Mouse (Mus musculus): ENCODE results near the gene Popdc3.
"Not testable (repeated sequence)": the region's sequence is repeated elsewhere in the genome, so short reads cannot be mapped to it uniquely, and the experiment has no call there.

Gene Popdc3

DNA sequence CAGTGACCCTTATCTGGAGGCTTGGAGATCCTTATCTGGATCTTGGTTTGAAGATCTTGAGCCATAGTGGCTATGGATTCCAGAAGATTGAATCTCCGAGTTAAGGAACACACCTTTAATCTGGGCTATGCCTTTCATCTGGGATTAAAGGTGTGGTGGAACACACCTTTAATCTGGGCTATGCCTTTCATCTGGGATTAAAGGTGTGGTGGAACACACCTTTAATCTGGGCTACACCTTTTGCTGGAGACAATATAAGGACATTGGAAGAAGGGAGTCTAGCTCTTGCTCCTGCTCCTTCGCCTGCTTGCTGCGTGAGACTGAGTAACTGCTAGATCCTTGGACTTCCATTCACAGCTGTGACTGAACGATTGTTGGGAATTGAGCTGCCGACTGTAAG is at the start of gene Popdc3:
TSS of gene Popdc3 (plus strand) at position 301 of the 400 bp plus-strand sequence.
- DNase-seq (ENCODE audit: low spot score in 2 of 2): not testable (repeated sequence)

DNA sequence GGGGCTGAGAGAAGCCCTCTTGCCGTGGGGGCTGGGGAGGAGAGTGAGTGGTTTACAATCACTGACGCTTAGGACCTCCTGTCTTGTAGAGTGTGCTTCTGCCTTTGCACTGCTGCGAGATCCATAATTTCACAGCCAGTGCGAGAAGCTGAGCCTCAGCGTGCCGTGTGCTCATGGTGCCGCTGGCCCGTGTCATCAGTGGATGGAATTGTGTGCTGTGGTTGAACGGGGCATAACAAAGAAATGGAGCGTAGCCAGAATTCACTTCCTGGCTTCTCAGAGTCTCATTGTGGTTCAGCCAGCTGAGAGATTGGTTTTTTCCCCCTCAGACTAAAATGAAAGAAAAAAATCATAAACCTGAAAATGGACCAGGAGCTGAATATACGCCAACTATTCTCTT is 48.8 kb upstream of the Popdc3 start:
- DNase-seq (ENCODE audit: low spot score in 2 of 2): peak in 1 of 2 experiments; percentile 14

DNA sequence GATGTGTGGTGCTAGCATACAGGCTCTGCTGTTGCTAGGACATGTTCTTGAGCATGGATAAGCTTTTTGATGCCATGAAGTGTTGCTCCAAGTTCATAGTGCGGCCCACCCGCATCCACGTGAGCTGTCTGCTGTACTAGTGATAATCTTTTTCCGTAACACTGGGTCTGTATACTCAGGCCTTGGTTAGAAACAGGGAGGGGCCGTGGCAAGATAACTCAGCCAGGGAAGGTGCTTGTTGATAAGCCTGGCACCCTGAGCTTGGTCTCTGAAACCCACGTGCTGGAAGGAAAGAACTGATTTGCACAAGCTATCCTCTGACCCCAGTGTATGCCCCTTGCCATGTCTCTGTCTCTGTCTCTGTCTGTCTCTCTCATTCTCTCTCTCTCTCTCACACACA is 47.9 kb upstream of the Popdc3 start:
- DNase-seq (ENCODE audit: low spot score in 2 of 2): no peak

DNA sequence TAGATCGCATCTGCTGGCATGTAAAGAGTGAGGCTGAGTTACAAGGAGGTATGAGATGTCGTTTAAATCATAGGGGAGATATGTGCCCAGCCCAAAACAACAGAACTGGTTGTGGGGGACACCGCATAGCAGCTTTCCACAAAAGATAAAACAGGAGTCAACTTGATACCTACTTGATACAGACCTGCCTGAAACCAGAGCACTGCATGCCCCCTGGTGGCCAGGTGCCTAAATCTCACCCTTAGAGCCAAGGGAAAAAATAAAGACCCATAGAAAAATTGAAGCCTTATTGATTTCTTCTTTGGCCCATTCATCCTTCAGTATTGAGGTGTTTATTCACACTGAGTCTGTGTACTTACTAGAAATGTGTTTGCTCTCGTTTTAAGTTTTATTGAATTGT is 45.5 kb upstream of the Popdc3 start:
- peak in 1 of 2 experiments; percentile 26 for DNase-seq (ENCODE audit: low spot score in 2 of 2)

DNA sequence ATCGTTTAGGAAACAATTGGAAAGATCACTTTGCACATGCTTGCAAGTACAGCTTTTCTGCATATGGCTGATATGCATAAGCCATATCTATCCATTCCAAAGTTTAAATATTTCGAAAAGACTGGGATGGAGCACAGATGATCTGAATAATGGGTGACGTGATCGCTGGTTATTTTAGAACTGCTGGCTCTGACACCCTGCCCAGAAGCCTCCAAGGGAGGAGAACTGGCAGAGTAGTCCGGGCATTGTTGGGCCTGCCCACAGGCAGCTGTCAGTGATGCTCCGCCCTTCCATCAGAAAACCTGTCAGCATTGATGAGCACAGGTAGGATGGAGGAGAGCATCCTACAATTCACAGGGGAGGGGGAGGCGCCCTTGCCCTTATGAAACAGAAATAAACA is 41.1 kb upstream of the Popdc3 start:
- DNase-seq (ENCODE audit: low spot score in 2 of 2): no peak

DNA sequence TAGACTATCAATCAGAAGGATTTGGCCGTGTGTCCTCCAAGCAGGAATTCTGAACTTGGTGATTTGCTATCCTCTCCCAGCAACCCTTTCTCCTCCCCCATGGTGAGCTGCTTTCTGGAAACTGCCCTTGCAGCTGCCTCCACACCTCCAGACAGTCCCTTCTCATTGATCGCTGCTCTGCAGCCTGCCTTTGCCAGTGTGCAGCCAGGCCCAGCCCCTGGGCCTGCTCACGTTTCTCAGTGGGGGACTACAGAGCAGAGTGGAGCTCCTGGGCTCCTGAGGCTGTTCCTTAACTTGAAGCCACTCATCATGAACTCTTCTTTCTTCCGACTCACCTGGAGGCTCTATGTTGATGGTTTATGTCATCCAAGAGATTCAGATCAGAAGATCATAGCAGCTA is 38.0 kb upstream of the Popdc3 start:
- no peak for DNase-seq (ENCODE audit: low spot score in 2 of 2)

DNA sequence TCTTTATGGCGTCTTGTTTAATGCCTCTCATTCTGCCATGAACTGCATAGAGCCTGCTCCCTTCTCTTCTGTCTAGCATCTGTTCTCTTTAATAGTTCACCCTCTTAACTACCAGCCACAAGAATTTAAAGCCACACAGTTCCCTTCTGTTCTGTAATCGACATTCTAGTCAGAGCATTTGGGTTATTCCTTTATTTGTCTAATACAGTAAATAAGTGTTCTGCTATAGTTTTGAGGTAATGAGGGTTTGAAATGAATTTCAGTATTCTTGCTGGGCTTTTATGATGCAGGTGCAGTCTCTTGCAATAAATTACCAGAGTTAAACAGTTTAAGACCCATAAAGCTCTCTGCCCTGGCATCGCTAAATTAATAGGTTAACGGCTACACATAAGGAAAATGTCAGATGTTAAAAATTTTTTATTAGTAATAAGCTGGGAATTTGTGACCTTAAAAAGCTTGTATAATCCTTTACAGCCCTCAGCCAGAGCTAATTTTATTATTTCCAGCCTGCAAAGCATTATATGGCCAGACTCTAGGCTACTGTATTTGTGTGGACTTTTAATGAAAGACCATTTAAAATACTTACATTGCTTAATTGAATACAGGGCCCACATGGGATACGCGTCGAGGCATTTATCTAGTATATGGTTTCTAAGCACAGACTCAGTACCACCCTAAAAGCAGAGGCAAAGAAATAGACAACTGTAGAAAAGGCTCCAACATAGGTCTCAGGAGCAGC is 37.3 kb upstream of the Popdc3 start:
- no peak for DNase-seq (ENCODE audit: low spot score in 2 of 2)

DNA sequence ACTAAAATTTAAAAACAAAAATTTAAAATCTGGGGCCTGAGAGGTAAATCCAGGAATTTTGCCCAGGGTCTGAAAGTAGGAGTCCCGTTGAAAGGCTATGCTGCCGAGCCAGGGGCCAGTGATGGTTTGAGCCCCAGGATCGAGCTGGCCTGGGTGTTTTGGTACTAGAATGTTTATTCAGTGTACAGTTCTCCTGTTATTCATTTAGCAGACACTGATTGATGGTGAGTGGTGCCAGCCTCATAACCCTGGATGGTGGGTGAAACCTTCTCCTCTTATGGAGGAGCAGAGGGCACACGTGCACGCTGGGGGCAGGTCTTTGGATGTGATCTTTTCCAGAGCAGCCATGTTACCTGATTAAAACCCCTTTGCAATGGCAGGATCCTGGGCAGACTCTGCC is 35.5 kb upstream of the Popdc3 start:
- no peak for DNase-seq (ENCODE audit: low spot score in 2 of 2)

DNA sequence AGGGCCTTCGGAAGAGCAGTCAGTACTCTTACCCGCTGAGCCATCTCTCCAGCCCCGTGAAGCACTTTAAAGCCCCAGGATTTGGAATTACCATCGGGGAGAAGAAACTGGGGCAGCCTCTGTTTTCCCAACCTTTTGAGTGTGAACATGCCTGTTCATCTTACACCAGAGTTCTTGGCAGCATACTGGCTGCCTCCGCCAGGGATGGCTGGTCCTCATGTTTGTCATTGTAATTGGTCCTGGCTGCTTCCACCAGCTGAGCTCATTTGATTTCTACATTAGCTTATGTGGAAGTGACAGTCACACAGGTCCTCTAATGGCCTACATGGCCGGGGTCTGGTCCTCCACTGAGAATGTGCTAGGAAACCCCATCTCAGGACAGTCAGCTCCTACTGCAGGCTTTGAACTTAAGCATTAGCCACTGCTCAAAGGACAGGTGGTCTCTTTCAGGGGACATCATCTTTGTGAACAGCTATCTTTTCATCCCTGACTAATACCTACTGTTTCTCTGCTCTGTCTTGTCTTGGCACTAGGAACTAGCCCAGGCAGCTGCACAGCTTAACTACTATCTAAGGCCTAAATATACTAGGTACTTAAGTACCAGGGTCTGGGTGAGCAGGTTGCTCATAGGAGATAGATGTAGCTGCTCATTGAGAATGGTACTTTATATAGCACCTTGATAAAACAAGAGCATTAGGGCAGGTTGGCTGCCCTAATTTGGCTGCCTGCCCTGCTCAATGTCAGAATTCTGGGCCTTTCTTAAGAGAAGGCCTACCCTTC is 33.7 kb upstream of the Popdc3 start:
- DNase-seq (ENCODE audit: low spot score in 2 of 2): no peak

DNA sequence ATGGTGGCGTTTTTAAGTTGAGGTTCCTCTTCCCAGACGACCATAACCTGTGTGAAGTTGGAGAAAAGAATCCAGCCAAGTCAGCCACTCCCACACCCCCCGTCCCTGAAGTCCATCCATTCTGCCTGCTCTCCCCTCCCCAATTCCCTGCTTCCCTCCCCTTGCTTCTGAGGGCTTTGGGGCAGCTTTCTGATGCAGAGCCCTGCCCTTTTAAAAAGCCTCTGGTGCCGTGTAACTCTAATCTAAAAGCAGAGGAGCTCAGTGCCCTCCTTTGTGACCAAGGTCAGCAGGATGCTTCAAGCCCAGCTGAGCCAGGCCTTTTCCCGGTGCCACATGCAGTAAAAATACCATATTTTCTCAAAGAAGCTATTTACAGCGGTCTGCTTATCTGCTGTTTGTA is 31.1 kb upstream of the Popdc3 start:
- DNase-seq (ENCODE audit: low spot score in 2 of 2): no peak

DNA sequence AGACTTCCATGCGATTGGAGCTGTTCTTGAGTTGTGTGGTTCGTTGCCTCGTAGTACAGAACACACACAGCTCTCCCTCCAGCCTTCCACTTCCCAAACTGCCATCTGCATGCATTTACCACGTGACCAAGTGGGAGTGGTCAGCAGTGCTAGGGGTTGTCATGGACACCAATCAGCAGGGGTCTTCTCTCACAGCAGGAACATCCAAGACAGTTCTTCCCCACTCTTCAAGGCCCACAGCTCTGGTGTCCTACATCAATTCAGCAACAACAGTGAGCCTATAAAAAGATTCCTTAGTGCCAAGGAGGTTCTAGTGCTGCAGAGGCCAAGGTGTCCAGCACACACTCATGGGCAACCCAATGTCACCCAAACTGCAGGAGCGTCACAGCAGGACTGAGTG is 26.8 kb upstream of the Popdc3 start:
- DNase-seq (ENCODE audit: low spot score in 2 of 2): no peak

DNA sequence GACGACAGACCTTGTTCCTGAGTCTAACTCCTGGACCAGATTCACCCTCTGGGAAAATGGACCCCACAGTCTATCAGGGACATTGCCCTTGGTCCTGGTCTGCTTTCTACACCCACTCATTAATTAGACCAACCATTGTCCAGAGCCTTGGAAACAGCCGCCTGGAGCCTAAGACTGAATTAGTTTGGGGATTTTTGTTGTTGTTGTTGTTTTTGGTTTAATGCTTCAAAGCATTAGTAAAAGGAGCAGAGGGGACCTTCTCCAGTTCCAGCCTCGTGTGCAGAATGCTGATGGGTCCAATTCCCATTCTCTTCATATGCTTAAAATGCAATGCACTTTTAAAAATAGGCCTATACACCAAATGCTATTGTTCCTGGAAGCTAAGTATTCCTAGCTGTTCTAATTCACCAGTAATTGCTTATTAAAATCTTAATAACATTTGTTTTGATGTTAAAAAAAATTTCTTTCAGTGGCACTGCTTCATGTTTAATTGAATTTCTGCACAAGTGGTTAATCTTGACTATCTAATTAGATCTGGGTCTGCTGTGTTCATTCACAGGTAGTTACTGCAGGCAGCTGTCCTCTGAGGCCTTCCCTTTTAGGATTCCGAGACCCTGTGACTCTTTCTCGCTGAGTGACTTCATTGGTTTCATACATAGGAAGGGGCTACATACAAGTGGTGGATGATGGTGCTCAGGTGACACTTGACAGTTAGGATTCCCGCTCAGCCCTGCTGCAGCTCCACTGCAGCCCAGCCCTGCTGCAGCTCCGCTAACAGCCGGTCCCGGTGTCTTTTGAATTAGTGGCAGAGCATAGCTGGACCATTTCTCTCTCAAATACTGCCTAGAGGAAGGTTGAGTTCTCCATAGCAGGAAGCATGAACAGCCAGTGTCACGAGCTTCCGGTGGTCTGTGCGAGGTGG is 25.9 kb upstream of the Popdc3 start:
- no peak for DNase-seq (ENCODE audit: low spot score in 2 of 2)

DNA sequence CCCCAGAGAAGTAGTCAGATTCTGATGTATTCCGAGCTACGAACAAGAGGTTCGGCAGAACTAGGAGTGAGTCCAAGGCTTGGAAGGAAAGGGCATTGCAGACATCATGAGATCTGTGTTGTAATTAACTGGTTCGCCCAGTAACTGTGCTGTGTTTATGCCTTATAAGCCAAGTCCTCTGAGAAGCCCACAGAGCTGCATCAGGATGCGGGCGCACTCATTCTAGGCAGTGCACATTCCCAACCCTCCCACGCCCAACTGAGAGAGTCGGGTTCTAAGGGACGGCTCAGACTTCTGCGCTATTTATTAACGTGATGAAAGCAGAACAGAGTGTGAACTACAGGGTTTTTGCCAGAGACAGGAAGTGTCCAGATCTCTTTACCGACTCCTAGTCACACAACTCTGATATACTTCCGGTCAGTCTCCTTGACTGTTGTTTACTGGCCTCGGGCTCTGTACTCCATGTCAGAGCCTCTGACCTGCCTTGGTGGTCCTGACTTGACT is 23.3 kb upstream of the Popdc3 start:
- DNase-seq (ENCODE audit: low spot score in 2 of 2): no peak

DNA sequence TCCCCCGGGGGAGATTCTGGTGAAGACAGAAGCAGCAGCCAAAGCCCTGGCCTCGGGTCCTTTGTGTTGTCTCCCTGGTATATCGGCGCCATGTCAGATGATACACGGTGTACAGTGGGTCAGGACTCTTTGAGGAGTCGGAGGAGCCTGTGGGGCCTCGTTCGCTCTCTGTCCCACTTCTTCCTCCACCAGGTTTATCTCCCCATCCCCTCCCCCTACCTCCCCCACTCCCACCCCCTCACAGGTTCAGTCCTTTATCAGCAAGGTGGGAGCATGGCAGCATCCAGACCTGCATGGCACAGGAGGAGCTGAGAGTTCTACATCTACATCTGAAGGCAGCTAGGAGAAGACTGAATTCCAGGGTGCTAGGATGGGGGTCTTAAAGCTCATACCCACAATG is 12.0 kb upstream of the Popdc3 start:
- DNase-seq (ENCODE audit: low spot score in 2 of 2): no peak

DNA sequence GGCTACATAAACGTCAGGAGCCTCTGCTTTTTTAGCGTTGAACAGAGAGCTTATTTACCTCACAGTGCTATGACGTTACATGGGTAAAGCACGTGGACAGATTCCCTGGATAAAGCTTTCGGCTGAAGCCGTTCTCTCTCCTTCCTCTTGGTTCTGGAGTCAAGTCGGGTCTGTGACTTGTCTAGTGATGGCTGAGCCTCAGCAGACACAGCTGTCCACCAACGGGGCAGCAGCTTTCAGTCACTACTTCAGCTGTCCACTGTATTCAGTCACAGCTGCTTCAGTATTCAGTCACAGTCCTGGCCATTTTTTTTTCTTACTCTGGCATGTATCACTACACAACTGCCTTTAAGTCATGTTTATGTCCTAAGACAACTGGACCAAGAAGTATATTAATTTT is 4.0 kb upstream of the Popdc3 start:
- no peak for DNase-seq (ENCODE audit: low spot score in 2 of 2)

DNA sequence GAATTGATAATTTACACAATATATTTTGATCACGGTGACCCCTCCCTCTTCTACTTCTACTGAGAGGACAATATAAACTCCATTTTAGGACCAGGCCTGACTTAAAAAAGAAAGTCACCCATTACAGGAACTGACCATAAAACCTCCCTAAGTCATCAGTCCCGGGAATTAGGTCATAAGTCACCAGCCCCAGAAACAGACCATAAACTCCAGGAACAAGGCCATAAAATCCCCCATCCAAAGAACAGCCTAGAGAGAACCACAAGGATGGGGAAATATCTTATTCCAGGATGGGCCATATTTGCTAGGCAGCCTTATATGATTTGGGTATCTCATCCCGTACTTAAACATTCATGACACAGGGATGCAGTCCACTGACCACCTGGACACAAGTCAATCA is 3.6 kb upstream of the Popdc3 start:
- no peak for DNase-seq (ENCODE audit: low spot score in 2 of 2)

DNA sequence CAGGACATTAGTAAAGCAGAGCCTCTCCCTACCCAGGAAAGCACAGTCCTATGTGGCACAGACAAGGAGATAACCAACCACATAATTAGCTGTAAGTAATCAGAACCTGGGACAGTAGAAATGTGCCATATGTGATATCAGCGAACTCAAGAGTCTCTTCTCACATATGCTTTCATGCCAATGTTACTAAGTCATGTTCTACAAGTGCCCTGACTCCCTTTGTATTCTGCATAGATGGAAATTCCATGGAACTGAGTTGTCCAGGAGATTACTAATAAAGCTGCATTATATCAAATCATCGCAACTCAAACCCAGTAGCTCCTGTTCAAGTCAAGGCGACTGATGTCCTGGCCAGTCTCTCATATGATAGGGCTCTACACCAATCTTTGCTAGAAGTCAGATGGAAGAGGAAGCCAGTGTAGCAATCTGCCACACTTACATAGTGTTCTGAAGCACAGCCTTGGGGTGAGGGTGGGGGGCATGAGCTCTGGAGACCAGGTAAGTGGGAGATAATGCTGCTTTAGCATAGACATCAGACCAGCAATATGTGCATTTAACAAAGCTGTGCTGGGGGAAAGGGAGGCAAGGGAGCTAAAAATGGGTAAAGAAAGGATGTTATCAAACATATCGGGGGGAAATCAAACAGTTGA is 2.9 kb downstream of the Popdc3 start:
- DNase-seq (ENCODE audit: low spot score in 2 of 2): no peak

DNA sequence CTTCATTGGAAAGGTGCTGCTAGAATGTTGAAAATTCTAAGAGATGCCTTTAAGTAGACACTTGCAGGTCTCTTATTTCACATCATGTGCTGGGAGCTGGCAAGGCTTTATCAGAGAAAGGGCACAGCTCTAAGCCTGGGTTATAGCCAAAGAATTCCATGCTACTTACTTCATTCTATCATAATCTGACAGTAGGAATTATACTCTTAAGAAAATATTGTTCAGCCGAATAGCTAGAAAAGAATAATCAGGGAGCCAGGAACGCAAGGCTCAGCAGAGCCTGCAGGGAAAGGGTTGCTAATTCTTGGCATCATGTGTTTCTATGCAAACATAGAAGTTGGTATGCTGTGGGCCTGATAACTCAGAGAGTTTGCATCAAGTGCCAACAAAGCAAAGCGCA is 3.4 kb downstream of the Popdc3 start:
- DNase-seq (ENCODE audit: low spot score in 2 of 2): no peak

DNA sequence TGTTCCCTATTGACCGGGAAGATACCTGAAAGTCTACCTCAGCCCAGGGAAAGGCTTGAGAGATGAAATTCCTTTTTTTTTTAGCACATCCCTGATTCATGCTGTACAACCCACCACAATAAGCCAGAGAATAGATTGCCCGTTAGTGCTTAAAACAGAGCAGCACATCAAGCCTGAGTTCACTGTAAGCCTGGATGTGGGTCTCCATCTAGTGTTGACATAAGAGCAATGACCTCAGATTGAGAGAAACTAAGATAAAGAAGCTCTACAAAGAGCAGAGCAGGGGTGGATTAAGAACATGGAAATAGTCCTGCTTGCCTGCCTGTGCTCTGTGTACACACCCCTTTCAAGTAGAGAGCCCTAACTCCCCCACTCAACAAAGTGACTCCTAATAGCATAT is 7.6 kb downstream of the Popdc3 start:
- DNase-seq (ENCODE audit: low spot score in 2 of 2): no peak

DNA sequence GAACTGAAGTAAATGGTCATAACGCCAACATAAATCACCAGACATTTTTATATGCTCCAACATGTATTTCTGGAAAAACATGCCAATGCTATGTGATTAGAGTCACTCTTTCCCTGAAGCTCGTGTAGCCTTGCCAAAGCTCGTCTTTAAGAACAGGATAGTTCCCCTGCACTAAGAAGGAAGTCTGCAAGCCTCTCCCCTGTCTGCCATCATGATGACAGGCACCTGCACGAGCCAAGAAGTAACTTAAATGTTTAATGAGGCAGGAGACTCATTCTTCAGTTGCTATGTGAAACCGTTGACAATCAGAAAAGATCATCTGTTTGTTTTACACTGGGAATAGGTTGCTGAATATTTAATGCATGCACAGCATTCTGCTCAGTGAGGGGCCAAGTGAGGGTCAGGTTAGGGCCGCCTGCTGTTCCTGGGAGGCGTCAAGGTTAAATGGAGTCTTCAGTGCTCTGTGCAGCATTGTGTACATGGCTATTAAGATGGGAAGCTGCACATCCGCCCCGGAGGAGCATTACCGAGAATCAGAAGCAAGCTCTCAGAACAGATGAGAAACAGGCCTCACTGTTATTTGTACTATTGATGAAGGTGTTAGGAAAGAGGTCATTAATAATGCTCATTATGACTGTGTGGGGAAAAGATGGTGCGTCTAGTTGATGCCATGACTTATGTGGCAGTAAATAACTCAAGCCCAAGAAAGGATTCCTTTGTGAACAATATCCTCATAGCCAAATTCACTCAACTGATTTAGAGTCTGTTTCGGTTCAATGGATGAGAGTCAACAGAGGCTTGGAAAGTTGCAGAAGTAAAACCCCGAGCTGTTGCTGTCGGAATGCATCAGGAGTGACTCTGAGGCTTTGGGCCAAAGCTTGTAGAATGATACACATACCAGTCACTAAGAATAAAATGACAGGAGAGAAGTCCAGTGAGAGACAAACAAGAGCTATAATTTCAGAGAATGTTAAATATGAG is 15.7 kb downstream of the Popdc3 start:
- DNase-seq (ENCODE audit: low spot score in 2 of 2): no peak
